Mouse (Mus musculus): Measurements from ENCODE around the gene Sytl3. TPM values are rescaled to one million over a fixed set of nuclear protein-coding genes. Genes with fewer than 3 reads are reported as not detected.
"Not testable (repeated sequence)": the region's sequence is repeated elsewhere in the genome, so short reads cannot be mapped to it uniquely, and the experiment has no call there.

Gene Sytl3
- polyA plus RNA-seq, 1 experiment from 2014 or later, result 0.79 TPM

- H3K9me3 ChIP-seq (ENCODE audit: control insufficient read depth, low read length); H3K4me2 ChIP-seq (ENCODE audit: low read depth, low read length); ATAC-seq (ENCODE audit: low read depth); H3K9ac ChIP-seq (replicated peaks; ENCODE audit: low read depth, low read length); H3K36me3 ChIP-seq (ENCODE audit: control insufficient read depth, insufficient read depth, low read length); H3K27me3 ChIP-seq (ENCODE audit: control insufficient read depth, insufficient read depth, low read length); H3K27ac ChIP-seq (ENCODE audit: low read depth, low read length); H3K4me3 ChIP-seq (ENCODE audit: low read depth, low read length); H3K4me1 ChIP-seq (ENCODE audit: control insufficient read depth, insufficient read depth, low read length): not testable (repeated sequence)
- 56% methylated on average over 1 of the region's 6 CpGs for WGBS
Observed at GRCm38 (mm10) chr17:6624926-6625558, 33.9 kb upstream of the Sytl3 start.

- not testable (repeated sequence) for H3K4me2 ChIP-seq (ENCODE audit: low read depth, low read length); H3K4me1 ChIP-seq (ENCODE audit: control insufficient read depth, insufficient read depth, low read length); H3K4me3 ChIP-seq (ENCODE audit: low read depth, low read length); H3K27me3 ChIP-seq (ENCODE audit: control insufficient read depth, insufficient read depth, low read length); H3K9me3 ChIP-seq (ENCODE audit: control insufficient read depth, low read length); H3K9ac ChIP-seq (replicated peaks; ENCODE audit: low read depth, low read length); H3K27ac ChIP-seq (ENCODE audit: low read depth, low read length); H3K36me3 ChIP-seq (ENCODE audit: control insufficient read depth, insufficient read depth, low read length); ATAC-seq (ENCODE audit: low read depth)
- 85% methylated on average over 4 of the region's 4 CpGs for WGBS
Observed at GRCm38 (mm10) chr17:6630398-6630797, 28.5 kb upstream of the Sytl3 start.

- not testable (repeated sequence) for H3K4me3 ChIP-seq (ENCODE audit: low read depth, low read length); H3K4me2 ChIP-seq (ENCODE audit: low read depth, low read length); H3K4me1 ChIP-seq (ENCODE audit: control insufficient read depth, insufficient read depth, low read length); H3K27me3 ChIP-seq (ENCODE audit: control insufficient read depth, insufficient read depth, low read length); H3K27ac ChIP-seq (ENCODE audit: low read depth, low read length); H3K9ac ChIP-seq (replicated peaks; ENCODE audit: low read depth, low read length); ATAC-seq (ENCODE audit: low read depth); H3K36me3 ChIP-seq (ENCODE audit: control insufficient read depth, insufficient read depth, low read length); H3K9me3 ChIP-seq (ENCODE audit: control insufficient read depth, low read length)
- 96% methylated on average over 6 of the region's 6 CpGs for WGBS
Observed at GRCm38 (mm10) chr17:6632850-6633249, 26.0 kb upstream of the Sytl3 start.

GRCm38 (mm10) chr17:6635781-6636180, 23.1 kb upstream of the Sytl3 start:
- not testable (repeated sequence) for H3K9me3 ChIP-seq (ENCODE audit: control insufficient read depth, low read length); H3K36me3 ChIP-seq (ENCODE audit: control insufficient read depth, insufficient read depth, low read length); H3K9ac ChIP-seq (replicated peaks; ENCODE audit: low read depth, low read length); H3K4me3 ChIP-seq (ENCODE audit: low read depth, low read length); H3K27ac ChIP-seq (ENCODE audit: low read depth, low read length); H3K4me2 ChIP-seq (ENCODE audit: low read depth, low read length); ATAC-seq (ENCODE audit: low read depth); H3K27me3 ChIP-seq (ENCODE audit: control insufficient read depth, insufficient read depth, low read length); H3K4me1 ChIP-seq (ENCODE audit: control insufficient read depth, insufficient read depth, low read length)
- 100% methylated on average over 1 of the region's 4 CpGs for WGBS

GRCm38 (mm10) chr17:6636861-6637260, 22.0 kb upstream of the Sytl3 start:
- H3K27me3 ChIP-seq (ENCODE audit: control insufficient read depth, insufficient read depth, low read length), result no peaks in the 10 kb centered on the region
- no peak overlapping the region for H3K9ac ChIP-seq (replicated peaks; ENCODE audit: low read depth, low read length)
- H3K27ac ChIP-seq (ENCODE audit: low read depth, low read length), result no peak overlapping the region
- H3K4me1 ChIP-seq (ENCODE audit: control insufficient read depth, insufficient read depth, low read length), result no peaks in the 10 kb centered on the region
- no peak overlapping the region for H3K4me2 ChIP-seq (ENCODE audit: low read depth, low read length)
- 92% methylated on average over 5 of the region's 5 CpGs for WGBS
- H3K4me3 ChIP-seq (ENCODE audit: low read depth, low read length), result no peak overlapping the region
- H3K36me3 ChIP-seq (ENCODE audit: control insufficient read depth, insufficient read depth, low read length), result no peaks in the 10 kb centered on the region
- H3K9me3 ChIP-seq (ENCODE audit: control insufficient read depth, low read length), result no peaks in the 10 kb centered on the region
- ATAC-seq (ENCODE audit: low read depth), result no peak

- WGBS, result 100% methylated on average over 4 of the region's 4 CpGs
- H3K27ac ChIP-seq (ENCODE audit: low read depth, low read length); H3K9me3 ChIP-seq (ENCODE audit: control insufficient read depth, low read length); H3K36me3 ChIP-seq (ENCODE audit: control insufficient read depth, insufficient read depth, low read length); H3K9ac ChIP-seq (replicated peaks; ENCODE audit: low read depth, low read length); H3K4me1 ChIP-seq (ENCODE audit: control insufficient read depth, insufficient read depth, low read length); H3K4me3 ChIP-seq (ENCODE audit: low read depth, low read length); H3K4me2 ChIP-seq (ENCODE audit: low read depth, low read length); ATAC-seq (ENCODE audit: low read depth); H3K27me3 ChIP-seq (ENCODE audit: control insufficient read depth, insufficient read depth, low read length): not testable (repeated sequence)
Observed at GRCm38 (mm10) chr17:6637434-6637833, 21.5 kb upstream of the Sytl3 start.

GRCm38 (mm10) chr17:6638444-6638843, 20.4 kb upstream of the Sytl3 start:
- 77% methylated on average over 7 of the region's 8 CpGs for WGBS
- not testable (repeated sequence) for H3K9ac ChIP-seq (replicated peaks; ENCODE audit: low read depth, low read length); H3K9me3 ChIP-seq (ENCODE audit: control insufficient read depth, low read length); H3K4me2 ChIP-seq (ENCODE audit: low read depth, low read length); ATAC-seq (ENCODE audit: low read depth); H3K4me3 ChIP-seq (ENCODE audit: low read depth, low read length); H3K27me3 ChIP-seq (ENCODE audit: control insufficient read depth, insufficient read depth, low read length); H3K36me3 ChIP-seq (ENCODE audit: control insufficient read depth, insufficient read depth, low read length); H3K27ac ChIP-seq (ENCODE audit: low read depth, low read length); H3K4me1 ChIP-seq (ENCODE audit: control insufficient read depth, insufficient read depth, low read length)

- not testable (repeated sequence) for ATAC-seq (ENCODE audit: low read depth); H3K9me3 ChIP-seq (ENCODE audit: control insufficient read depth, low read length)
Observed at GRCm38 (mm10) chr17:6639486-6639885, 19.4 kb upstream of the Sytl3 start.

GRCm38 (mm10) chr17:6640044-6640637, 18.8 kb upstream of the Sytl3 start:
- H3K9ac ChIP-seq (replicated peaks; ENCODE audit: low read depth, low read length); H3K4me2 ChIP-seq (ENCODE audit: low read depth, low read length); H3K9me3 ChIP-seq (ENCODE audit: control insufficient read depth, low read length); ATAC-seq (ENCODE audit: low read depth); H3K36me3 ChIP-seq (ENCODE audit: control insufficient read depth, insufficient read depth, low read length); H3K27ac ChIP-seq (ENCODE audit: low read depth, low read length); H3K4me3 ChIP-seq (ENCODE audit: low read depth, low read length); H3K27me3 ChIP-seq (ENCODE audit: control insufficient read depth, insufficient read depth, low read length); H3K4me1 ChIP-seq (ENCODE audit: control insufficient read depth, insufficient read depth, low read length): not testable (repeated sequence)
- 90% methylated on average over 9 of the region's 10 CpGs for WGBS

More at GRCm38 (mm10) chr17:6639486-6639885, 19.4 kb upstream of the Sytl3 start:
- not testable (repeated sequence) for H3K27ac ChIP-seq (ENCODE audit: low read depth, low read length); H3K4me1 ChIP-seq (ENCODE audit: control insufficient read depth, insufficient read depth, low read length); H3K36me3 ChIP-seq (ENCODE audit: control insufficient read depth, insufficient read depth, low read length); H3K4me3 ChIP-seq (ENCODE audit: low read depth, low read length); H3K9ac ChIP-seq (replicated peaks; ENCODE audit: low read depth, low read length); H3K4me2 ChIP-seq (ENCODE audit: low read depth, low read length); H3K27me3 ChIP-seq (ENCODE audit: control insufficient read depth, insufficient read depth, low read length)
- 95% methylated on average over 15 of the region's 21 CpGs for WGBS

Data from neural tube, embryonic 14.5 days (tissue).